ENCODE assay signal across 9 mouse cellular contexts in the genomic region with DNA sequence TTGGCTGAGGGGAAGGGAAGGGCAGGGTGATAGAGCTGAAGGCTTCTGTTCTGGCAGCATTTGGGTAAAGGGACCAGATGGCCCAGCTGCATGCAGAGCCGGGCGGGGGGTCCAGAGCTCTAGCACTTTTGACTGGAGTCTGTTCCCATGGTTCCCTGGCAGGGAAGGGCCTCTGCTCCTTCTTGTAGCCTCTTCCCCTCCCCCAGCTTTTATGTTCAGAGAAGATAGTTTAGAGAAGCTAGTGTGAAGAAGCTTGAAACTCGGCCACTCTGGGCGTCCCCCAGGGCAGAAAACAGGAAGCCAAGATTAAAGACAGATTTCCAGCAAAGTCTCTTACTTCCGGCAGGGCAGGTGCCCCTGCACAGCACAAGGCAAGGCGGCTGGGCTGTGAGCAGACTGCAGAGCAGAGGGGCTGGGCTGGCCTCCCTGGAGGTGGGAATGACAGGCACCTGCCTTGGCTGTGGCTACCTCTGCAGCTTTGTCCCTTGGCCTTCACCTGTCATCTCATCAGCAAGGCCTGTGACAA. TPM values are rescaled to one million over a fixed set of nuclear protein-coding genes. Genes with fewer than 3 reads are reported as not detected.
DNase-seq lines count a peak whose midpoint lies in the region; ATAC-seq lines count a peak whose summit lies in the region.
"Had no signal": no experiment of that assay in that cellular context is flagged by ENCODE, and none has a peak within 500 bp of the region (broad histone marks: within the 10 kb centered on the region; RNA-seq: fewer than 3 reads in every experiment).

No protein-coding gene starts in this region.

- 11% methylated on average over 6 of the region's 6 CpGs for WGBS in limb, embryonic 12.5 days

- no peak overlapping the region for H3K4me3 ChIP-seq in limb, embryonic 12.5 days (replicated peaks)
- H3K4me3 ChIP-seq: neural tube, embryonic 12.5 days had no signal

- DNase-seq in cerebellum, adult 11-12 months = peak; percentile 50
- DNase-seq in cerebellum, adult 8-10 months = no peak
- DNase-seq in lung, postnatal 10 days = peak; percentile 54
- DNase-seq in lung, postnatal 14 days = no peak
- DNase-seq in spleen, postnatal 4 days (ENCODE audit: low spot score in 2 of 2) = peak; percentile 52 to 79
- DNase-seq in kidney, adult 8-10 months = no peak
- no peak for DNase-seq in kidney, postnatal 36 days

- no peak overlapping the region; the same call in 1 of the 2 replicates for H3K9ac ChIP-seq in limb, embryonic 12.5 days (replicated peaks)
- H3K9ac ChIP-seq: neural tube, embryonic 12.5 days had no signal

- peak; percentile 60 for ATAC-seq in limb, embryonic 12.5 days (ENCODE audit: insufficient number of reproducible peaks, insufficient read depth, low FRiP score, low TSS enrichment, low read depth)

- H3K4me2 ChIP-seq in limb, embryonic 12.5 days = no peak overlapping the region
- H3K4me2 ChIP-seq: neural tube, embryonic 12.5 days had no signal

- no peak overlapping the region for H3K27ac ChIP-seq in limb, embryonic 12.5 days
- H3K27ac ChIP-seq: neural tube, embryonic 12.5 days had no signal

- H3K27me3 ChIP-seq in limb, embryonic 12.5 days = peaks cover 24% of the 10 kb centered on the region
- H3K27me3 ChIP-seq: neural tube, embryonic 12.5 days had no signal

- no peaks in the 10 kb centered on the region for H3K36me3 ChIP-seq in limb, embryonic 12.5 days
- H3K36me3 ChIP-seq: neural tube, embryonic 12.5 days had no signal

- H3K4me1 ChIP-seq in limb, embryonic 12.5 days (replicated peaks) = peaks cover 17% of the 10 kb centered on the region

- H3K9me3 ChIP-seq in limb, embryonic 12.5 days = no peaks in the 10 kb centered on the region
- H3K9me3 ChIP-seq: neural tube, embryonic 12.5 days had no signal

RNA-seq across cellular contexts. Expression of a gene that starts 2.6 kb away (rescaled TPM):
- 33.9 and 36.0 TPM in 2 replicates for polyA plus RNA-seq in limb, embryonic 12.5 days (2016; fragmentation: Nextera tagmentation; extraction: Ambion mirVana)

RNA-seq across cellular contexts. Expression of a gene that starts 30.3 kb away (rescaled TPM):
- 0.14 TPM in 1 of 2 replicates, not detected in the other for polyA plus RNA-seq in limb, embryonic 12.5 days (2016; fragmentation: Nextera tagmentation; extraction: Ambion mirVana)
- polyA plus RNA-seq: neural tube, embryonic 12.5 days had no signal

RNA-seq across cellular contexts. Expression of a gene that starts 32.7 kb away (rescaled TPM):
- polyA plus RNA-seq in limb, embryonic 12.5 days (2016; fragmentation: Nextera tagmentation; extraction: Ambion mirVana) = not detected in 2 replicates
- polyA plus RNA-seq: neural tube, embryonic 12.5 days had no signal

RNA-seq across cellular contexts. Expression of a gene that starts 36.9 kb away (rescaled TPM):
- not detected in 2 replicates for polyA plus RNA-seq in limb, embryonic 12.5 days (2016; fragmentation: Nextera tagmentation; extraction: Ambion mirVana)
- polyA plus RNA-seq: neural tube, embryonic 12.5 days had no signal

RNA-seq across cellular contexts. Expression of a gene that starts 44.8 kb away (rescaled TPM):
- not detected in 2 replicates for polyA plus RNA-seq in limb, embryonic 12.5 days (2016; fragmentation: Nextera tagmentation; extraction: Ambion mirVana)
- polyA plus RNA-seq: neural tube, embryonic 12.5 days had no signal

Comparison
In these comparisons a context has a peak if more than half of its experiments do, and no peak if none do; other contexts are left out.
1. DNase-seq: peak in cerebellum, adult 11-12 months (single experiment), lung, postnatal 10 days (single experiment) and spleen, postnatal 4 days (2 of 2); none in cerebellum, adult 8-10 months (single experiment), lung, postnatal 14 days (single experiment), kidney, adult 8-10 months (0 of 2) and kidney, postnatal 36 days (0 of 2).